Mouse (Mus musculus): ENCODE measurements around the gene Gm17018.

Gm17018 gene

GRCm38 (mm10) chr19:45629219-45629618, 68.8 kb downstream of the Gm17018 start:
- peak; percentile 26 for DNase-seq
